Mouse (Mus musculus) erythroblast, embryonic 14.5 days (primary cell): ENCODE measurements around the gene Thbs4.

Experiments used
- GATA1 ChIP-seq: IDR thresholded peaks from 2 replicates; pipeline ENCODE4 v1.6.1; 2012; ENCODE audit warnings: low read length, inconsistent platforms, mixed read lengths
- TAL1 ChIP-seq: IDR thresholded peaks from 3 replicates; pipeline ENCODE4 v1.6.1; 2012; ENCODE audit warnings: low read length, inconsistent platforms, mixed read lengths

DNA sequence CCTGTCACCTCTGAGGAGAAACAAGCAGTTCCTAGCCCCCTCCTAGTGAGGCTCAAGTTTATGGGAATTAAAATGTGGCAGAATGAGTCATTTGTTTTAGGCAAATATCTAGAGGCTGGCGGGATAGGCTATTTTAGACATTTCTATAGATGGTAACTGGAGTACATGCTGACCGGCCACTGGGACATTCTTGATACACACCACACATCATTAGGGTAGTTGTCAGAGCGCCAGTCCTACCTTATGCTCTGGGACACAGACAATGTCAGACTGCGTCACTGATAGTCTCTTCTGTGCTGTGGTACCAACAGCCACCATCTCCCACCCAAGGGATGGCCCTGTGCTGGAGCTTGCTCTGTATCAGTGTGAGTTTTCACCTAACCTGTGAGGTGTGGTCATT lies 35.5 kb downstream of the Thbs4 start:
- TF ChIP-seq TAL1 (no peak), GATA1 (no peak)
